Mouse (Mus musculus) G1E (cell line): ENCODE data around the gene H2-D1.

ENCODE experiments used
- CTCF ChIP-seq: IDR thresholded peaks from 2 replicates; pipeline ENCODE4 v1.5.1; 2012; ENCODE audit warnings: low read depth, low read length, inconsistent platforms, mixed read lengths
- GATA1 ChIP-seq: IDR thresholded peaks from 2 replicates; pipeline ENCODE4 v1.6.1; 2012; ENCODE audit warnings: borderline replicate concordance, low read length, inconsistent platforms, mixed read lengths
- GATA2 ChIP-seq: IDR thresholded peaks from 2 replicates; pipeline ENCODE4 v1.6.1; 2012; ENCODE audit warnings: low read depth, low read length, inconsistent platforms, borderline replicate concordance
- POLR2AphosphoS5 ChIP-seq: IDR thresholded peaks from 2 replicates; pipeline ENCODE4 v1.6.1; 2012; ENCODE audit warnings: low read depth, low read length, inconsistent platforms; ENCODE audit not compliant: insufficient replicate concordance
- TAL1 ChIP-seq: conservative IDR thresholded peaks from 2 replicates; pipeline ENCODE4 v1.6.1; 2012; ENCODE audit warnings: low read depth, low read length, inconsistent platforms, mixed read lengths

GRCm38 (mm10) chr17:35237504-35237903 lies 25.0 kb upstream of the H2-D1 start:
- TF ChIP-seq GATA1 (no peak), CTCF (no peak), TAL1 (no peak), POLR2AphosphoS5 (no peak), GATA2 (no peak)
